Mouse (Mus musculus) neural tube, embryonic 15.5 days (tissue): ENCODE data around the gene Ank2. TPM values are rescaled to one million over a fixed set of nuclear protein-coding genes. Genes with fewer than 3 reads are reported as not detected.
A peak's percentile ranks its signal among the peaks of the same experiment; 100 is the strongest.

ENCODE experiments used
- ATAC-seq: fragments of 200-750 bp; cut with Nextera tagmentation; 2 replicates; pipeline ENCODE4 v1.8.0; 2017; ENCODE audit warnings: mild to moderate bottlenecking, moderate TSS enrichment, moderate library complexity; ENCODE audit not compliant: low FRiP score
- H3K27ac ChIP-seq: fragments of 300-500 bp; sonication (generic); replicated peaks from 2 replicates; pipeline ENCODE4 v1.5.1; 2015; ENCODE audit warnings: mild to moderate bottlenecking, inconsistent platforms
- H3K27me3 ChIP-seq: fragments of 300-500 bp; sonication (generic); replicated peaks from 2 replicates; pipeline ENCODE4 v1.6.1; 2015; ENCODE audit warnings: inconsistent platforms
- H3K36me3 ChIP-seq: fragments of 300-500 bp; sonication (generic); 2 replicates; pipeline ENCODE4 v1.6.1; 2015; ENCODE audit warnings: inconsistent platforms
- H3K4me1 ChIP-seq: fragments of 300-500 bp; sonication (generic); 2 replicates; pipeline ENCODE4 v1.6.1; 2015; ENCODE audit warnings: inconsistent platforms
- H3K4me2 ChIP-seq: fragments of 300-500 bp; sonication (generic); 2 replicates; pipeline ENCODE4 v1.6.1; 2015; ENCODE audit warnings: inconsistent platforms, mild to moderate bottlenecking, moderate library complexity
- H3K4me3 ChIP-seq: fragments of 300-500 bp; sonication (generic); replicated peaks from 2 replicates; pipeline ENCODE4 v1.5.1; 2015; ENCODE audit warnings: mild to moderate bottlenecking, inconsistent platforms
- H3K9ac ChIP-seq: fragments of 300-500 bp; sonication (generic); replicated peaks from 2 replicates; pipeline ENCODE4 v1.6.1; 2015; ENCODE audit warnings: mild to moderate bottlenecking, inconsistent platforms
- H3K9me3 ChIP-seq: fragments of 300-500 bp; sonication (generic); replicated peaks from 2 replicates; pipeline ENCODE4 v1.6.1; 2016; ENCODE audit warnings: inconsistent platforms
- WGBS: fragments of 180-500 bp; shearing (Covaris S2); methylation state at CpG from one replicate; pipeline ENCODE4 v1.1.7; 2015; ENCODE audit warnings: mixed read lengths; 5-methylcytosine and 5-hydroxymethylcytosine counted together
- polyA plus RNA-seq: library from polyadenylated mRNA; unstranded; fragments of >200 nt; fragmentation: Nextera tagmentation; extraction: Ambion mirVana; gene quantifications from 2 replicates; pipeline ENCODE4 v1.2.1, GENCODE M21; 2015

Ank2 gene
- polyA plus RNA-seq, 1 experiment from 2014 or later: 166 TPM

GRCm38 (mm10) chr3:127369529-127369928 lies 129.6 kb downstream of the Ank2 start:
- Histone ChIP-seq H3K27ac (no peak overlapping the region), H3K4me3 (no peak overlapping the region), H3K4me2 (no peak overlapping the region), H3K9ac (no peak overlapping the region), H3K27me3 (no peaks in the 10 kb centered on the region), H3K36me3 (no peaks in the 10 kb centered on the region), H3K4me1 (peaks cover 12% of the 10 kb centered on the region), H3K9me3 (no peaks in the 10 kb centered on the region)
- ATAC-seq: no peak
- WGBS: 83% methylated on average over 6 of the region's 6 CpGs

GRCm38 (mm10) chr3:127367450-127367849 lies 131.7 kb downstream of the Ank2 start:
- Histone ChIP-seq H3K9ac (no peak overlapping the region), H3K4me1 (peaks cover 18% of the 10 kb centered on the region), H3K9me3 (no peaks in the 10 kb centered on the region), H3K27me3 (no peaks in the 10 kb centered on the region), H3K36me3 (no peaks in the 10 kb centered on the region), H3K4me3 (no peak overlapping the region), H3K4me2 (no peak overlapping the region), H3K27ac (no peak overlapping the region)
- peak; percentile 60 for ATAC-seq
- WGBS: 42% methylated on average over 4 of the region's 4 CpGs

GRCm38 (mm10) chr3:127363512-127363911 lies 135.6 kb downstream of the Ank2 start:
- Histone ChIP-seq H3K4me1 (peaks cover 28% of the 10 kb centered on the region), H3K27me3 (no peaks in the 10 kb centered on the region), H3K9ac (no peak overlapping the region), H3K4me3 (no peak overlapping the region), H3K9me3 (no peaks in the 10 kb centered on the region), H3K36me3 (no peaks in the 10 kb centered on the region), H3K4me2 (no peak overlapping the region), H3K27ac (peak overlapping the region; percentile 54)
- 75% methylated on average over 15 of the region's 15 CpGs for WGBS
- 0 out of 2 replicates have a peak, but pooled peaks have one; percentile 23 for ATAC-seq

- Histone ChIP-seq H3K27ac (peak overlapping the region; percentile 54), H3K4me1 (peaks cover 27% of the 10 kb centered on the region), H3K27me3 (no peaks in the 10 kb centered on the region), H3K9ac (no peak overlapping the region), H3K4me2 (no peak overlapping the region), H3K36me3 (no peaks in the 10 kb centered on the region), H3K9me3 (no peaks in the 10 kb centered on the region), H3K4me3 (no peak overlapping the region)
- ATAC-seq: no peak
- 75% methylated on average over 9 of the region's 9 CpGs for WGBS
Observed at GRCm38 (mm10) chr3:127362611-127363393, 136.3 kb downstream of the Ank2 start.

GRCm38 (mm10) chr3:127361846-127362245 lies 137.3 kb downstream of the Ank2 start:
- Histone ChIP-seq H3K4me2 (no peak overlapping the region), H3K9ac (no peak overlapping the region), H3K27ac (no peak overlapping the region), H3K4me1 (peaks cover 20% of the 10 kb centered on the region), H3K27me3 (no peaks in the 10 kb centered on the region), H3K4me3 (no peak overlapping the region), H3K36me3 (no peaks in the 10 kb centered on the region), H3K9me3 (no peaks in the 10 kb centered on the region)
- WGBS: 43% methylated on average over 8 of the region's 8 CpGs
- ATAC-seq: no peak

GRCm38 (mm10) chr3:127361384-127361783 lies 137.8 kb downstream of the Ank2 start:
- no peak overlapping the region for H3K27ac ChIP-seq

GRCm38 (mm10) chr3:127355252-127355651 lies 143.9 kb downstream of the Ank2 start:
- no peaks in the 10 kb centered on the region for H3K36me3 ChIP-seq
- peaks cover 13% of the 10 kb centered on the region for H3K4me1 ChIP-seq
- H3K9me3 ChIP-seq: no peaks in the 10 kb centered on the region
- no peak; the same call in 1 of the 2 replicates for ATAC-seq
- 37% methylated on average over 5 of the region's 5 CpGs for WGBS
- H3K27me3 ChIP-seq: no peaks in the 10 kb centered on the region
- H3K4me2 ChIP-seq: no peak overlapping the region
- H3K4me3 ChIP-seq: no peak overlapping the region
- H3K9ac ChIP-seq: no peak overlapping the region
- H3K27ac ChIP-seq: peak overlapping the region; percentile 67

More at GRCm38 (mm10) chr3:127361384-127361783, 137.8 kb downstream of the Ank2 start:
- no peaks in the 10 kb centered on the region for H3K27me3 ChIP-seq
- no peak overlapping the region for H3K4me2 ChIP-seq
- H3K9me3 ChIP-seq: no peaks in the 10 kb centered on the region
- H3K36me3 ChIP-seq: no peaks in the 10 kb centered on the region
- H3K4me3 ChIP-seq: no peak overlapping the region
- H3K4me1 ChIP-seq: peaks cover 20% of the 10 kb centered on the region
- no peak for ATAC-seq
- H3K9ac ChIP-seq: no peak overlapping the region
- 22% methylated on average over 5 of the region's 5 CpGs for WGBS

- ATAC-seq: no peak
- Histone ChIP-seq H3K9me3 (no peaks in the 10 kb centered on the region), H3K4me1 (peaks cover 8% of the 10 kb centered on the region; the same call in 1 of the 2 replicates), H3K36me3 (no peaks in the 10 kb centered on the region), H3K4me3 (no peak overlapping the region), H3K9ac (no peak overlapping the region), H3K27me3 (no peaks in the 10 kb centered on the region), H3K27ac (no peak overlapping the region), H3K4me2 (no peak overlapping the region)
- 88% methylated on average over 9 of the region's 9 CpGs for WGBS
Observed at GRCm38 (mm10) chr3:127350602-127351362, 148.4 kb downstream of the Ank2 start.

- no peak overlapping the region for H3K27ac ChIP-seq
- H3K4me1 ChIP-seq: no peaks in the 10 kb centered on the region
- H3K27me3 ChIP-seq: no peaks in the 10 kb centered on the region
- H3K4me3 ChIP-seq: no peak overlapping the region
- ATAC-seq: no peak
- WGBS: 81% methylated on average over 7 of the region's 7 CpGs
- H3K9me3 ChIP-seq: no peaks in the 10 kb centered on the region
- H3K4me2 ChIP-seq: no peak overlapping the region
- H3K36me3 ChIP-seq: no peaks in the 10 kb centered on the region
- H3K9ac ChIP-seq: no peak overlapping the region
Observed at GRCm38 (mm10) chr3:127348926-127349325, 150.2 kb downstream of the Ank2 start.

- no peaks in the 10 kb centered on the region for H3K4me1 ChIP-seq
- H3K27ac ChIP-seq: peak overlapping the region; percentile 28; the same call in 1 of the 2 replicates
- no peak overlapping the region for H3K9ac ChIP-seq
- H3K9me3 ChIP-seq: no peaks in the 10 kb centered on the region
- H3K4me3 ChIP-seq: no peak overlapping the region
- no peak overlapping the region for H3K4me2 ChIP-seq
- no peaks in the 10 kb centered on the region for H3K36me3 ChIP-seq
- H3K27me3 ChIP-seq: no peaks in the 10 kb centered on the region
- ATAC-seq: no peak
- 51% methylated on average over 8 of the region's 8 CpGs for WGBS
Observed at GRCm38 (mm10) chr3:127345860-127346459, 153.2 kb downstream of the Ank2 start.

GRCm38 (mm10) chr3:127341300-127341699 lies 157.8 kb downstream of the Ank2 start:
- Histone ChIP-seq H3K4me3 (no peak overlapping the region), H3K9me3 (no peaks in the 10 kb centered on the region), H3K27me3 (no peaks in the 10 kb centered on the region), H3K36me3 (no peaks in the 10 kb centered on the region), H3K4me1 (no peaks in the 10 kb centered on the region), H3K4me2 (no peak overlapping the region), H3K27ac (no peak overlapping the region), H3K9ac (no peak overlapping the region; the same call in 1 of the 2 replicates)
- ATAC-seq: no peak
- 81% methylated on average over 2 of the region's 2 CpGs for WGBS
